ENCODE assay signal across 14 mouse cellular contexts in the genomic region with DNA sequence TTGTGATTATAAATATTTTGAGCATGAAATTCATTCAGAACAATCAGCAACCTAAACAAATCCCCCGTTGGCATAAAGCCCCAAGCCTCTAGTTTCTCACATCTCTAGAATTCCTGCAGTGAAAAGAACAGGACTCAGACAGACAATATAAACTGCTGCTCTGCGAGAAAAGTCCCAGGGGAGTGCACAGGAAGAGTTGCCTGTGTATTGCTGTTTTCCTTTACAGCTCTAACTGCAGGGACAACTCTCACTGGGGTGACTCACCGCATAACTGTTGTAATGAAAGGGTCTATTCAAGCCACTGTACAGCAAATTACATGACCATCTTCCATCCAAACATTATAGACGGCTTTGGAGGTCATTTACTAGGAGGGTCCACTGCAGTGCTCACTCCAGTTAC.
DNase-seq lines count a peak whose midpoint lies in the region; ATAC-seq and TF ChIP-seq lines count a peak whose summit lies in the region.
"Had no signal": no experiment of that assay in that cellular context is flagged by ENCODE, and none has a peak within 500 bp of the region (broad histone marks: within the 10 kb centered on the region; RNA-seq: fewer than 3 reads in every experiment).

No protein-coding gene starts in this region.

- WGBS in forebrain, embryonic 12.5 days = 30% methylated on average over 4 of the region's 4 CpGs
- 18% methylated on average over 4 of the region's 4 CpGs for WGBS in forebrain, embryonic 14.5 days

- TF ChIP-seq POLR2A in CH12.LX (IDR thresholded peaks at IDR 0.05; ENCODE audit: low read depth, low read length) = no peak

- no peaks in the 10 kb centered on the region for H3K9me3 ChIP-seq in forebrain, embryonic 12.5 days
- no peaks in the 10 kb centered on the region for H3K9me3 ChIP-seq in forebrain, embryonic 14.5 days (replicated peaks; ENCODE audit: control insufficient read depth, low read length)
- H3K9me3 ChIP-seq in CH12.LX (replicated peaks; ENCODE audit: low read length) = no peaks in the 10 kb centered on the region
- H3K9me3 ChIP-seq: forebrain, embryonic 13.5 days; liver, embryonic 15.5 days; midbrain, embryonic 12.5 days had no signal

- H3K27ac ChIP-seq in forebrain, embryonic 12.5 days = no peak overlapping the region
- H3K27ac ChIP-seq in forebrain, embryonic 14.5 days (ENCODE audit: low read depth, low read length) = no peak overlapping the region
- H3K27ac ChIP-seq in CH12.LX (ENCODE audit: insufficient read depth, low read depth) = no peak overlapping the region
- H3K27ac ChIP-seq: forebrain, embryonic 13.5 days; liver, embryonic 15.5 days; midbrain, embryonic 12.5 days had no signal

- TF ChIP-seq CTCF in CH12.LX (conservative IDR thresholded peaks at IDR 0.05 in 1 of 2, IDR thresholded peaks at IDR 0.05 in 1 of 2; ENCODE audit: low read depth in 2 of 2, low read length in 2 of 2) = no peak

- no peaks in the 10 kb centered on the region for H3K36me3 ChIP-seq in forebrain, embryonic 12.5 days (replicated peaks)
- H3K36me3 ChIP-seq in forebrain, embryonic 14.5 days (ENCODE audit: control insufficient read depth, insufficient read depth, low read length) = no peaks in the 10 kb centered on the region
- no peaks in the 10 kb centered on the region for H3K36me3 ChIP-seq in CH12.LX (replicated peaks in 1 of 2; ENCODE audit: control insufficient read depth in 1 of 2, insufficient read depth in 1 of 2, low read length in 1 of 2)
- H3K36me3 ChIP-seq: liver, embryonic 15.5 days; midbrain, embryonic 12.5 days had no signal

- peaks cover 30% of the 10 kb centered on the region for H3K4me1 ChIP-seq in forebrain, embryonic 12.5 days
- peaks cover 4% of the 10 kb centered on the region for H3K4me1 ChIP-seq in forebrain, embryonic 14.5 days (ENCODE audit: control insufficient read depth, insufficient read depth, low read length)
- H3K4me1 ChIP-seq in CH12.LX (ENCODE audit: control insufficient read depth in 1 of 2, insufficient read depth in 2 of 2) = peaks cover 0 to 4% of the 10 kb centered on the region in 2 experiments; a peak in 2 of 4 replicates
- H3K4me1 ChIP-seq: liver, embryonic 15.5 days had no signal

- in situ Hi-C loops in CH12.LX (cut with MboI; ENCODE audit: low pct_ligation_motif_present, low pct_unique_long_range_greater_than_20kb, low sequenced_read_pairs) = no loop called here

- dilution Hi-C loops in CH12.LX (cut with MboI; ENCODE audit: extremely low pct_ligation_motif_present, extremely low pct_unique_long_range_greater_than_20kb, low sequenced_read_pairs) = no loop called here

- TF ChIP-seq EP300 in CH12.LX (IDR thresholded peaks at IDR 0.05; ENCODE audit: low read length) = no peak

- H3K27me3 ChIP-seq in forebrain, embryonic 12.5 days = 0 out of 2 replicates have a peak, but pooled peaks cover 3% of the 10 kb centered on the region
- H3K27me3 ChIP-seq in forebrain, embryonic 14.5 days (replicated peaks; ENCODE audit: control insufficient read depth, insufficient read depth, low read length) = no peaks in the 10 kb centered on the region
- H3K27me3 ChIP-seq in CH12.LX (replicated peaks) = no peaks in the 10 kb centered on the region
- H3K27me3 ChIP-seq: liver, embryonic 15.5 days; midbrain, embryonic 12.5 days had no signal

- H3K4me3 ChIP-seq in forebrain, embryonic 12.5 days (replicated peaks) = no peak overlapping the region
- H3K4me3 ChIP-seq in forebrain, embryonic 14.5 days (ENCODE audit: low read depth, low read length) = no peak overlapping the region
- H3K4me3 ChIP-seq in CH12.LX (replicated peaks in 1 of 3; ENCODE audit: low read depth in 2 of 3, low read length in 2 of 3, poor library complexity in 1 of 3) = no peak overlapping the region
- H3K4me3 ChIP-seq: forebrain, embryonic 13.5 days; liver, embryonic 15.5 days; midbrain, embryonic 12.5 days had no signal

- H3K9ac ChIP-seq in forebrain, embryonic 12.5 days = no peak overlapping the region
- H3K9ac ChIP-seq in forebrain, embryonic 14.5 days (ENCODE audit: low read length) = no peak overlapping the region
- no peak overlapping the region; the same call in 1 of the 2 replicates for H3K9ac ChIP-seq in CH12.LX (ENCODE audit: insufficient read depth, low read depth)
- H3K9ac ChIP-seq: forebrain, embryonic 13.5 days; liver, embryonic 15.5 days; midbrain, embryonic 12.5 days had no signal

- H3K79me2 ChIP-seq in CH12.LX (replicated peaks; ENCODE audit: control insufficient read depth, extremely low read depth, insufficient read depth, poor library complexity, severe bottlenecking) = no peaks in the 10 kb centered on the region

- ATAC-seq in forebrain, embryonic 12.5 days (ENCODE audit: low FRiP score) = peak; percentile 28; the same call in 1 of the 2 replicates
- no peak; the same call in 1 of the 2 replicates for ATAC-seq in forebrain, embryonic 14.5 days
- no peak for ATAC-seq in megakaryocyte progenitor cell, adult 5-6 weeks (replicated peaks; ENCODE audit: poor library complexity)
- ATAC-seq: forebrain, embryonic 13.5 days had no signal

- DNase-seq in forebrain, embryonic 14.5 days (ENCODE audit: low spot score) = no peak
- DNase-seq in kidney, adult 11 months = peak; percentile 14
- DNase-seq in kidney, adult 18-20 months = no peak
- no peak for DNase-seq in CH12.LX (ENCODE audit: extremely low read depth)
- peak; percentile 52 for DNase-seq in kidney, postnatal 14 days
- DNase-seq in urinary bladder, postnatal 14 days (ENCODE audit: low spot score) = no peak
- DNase-seq: adrenal gland, postnatal 25 days; cerebellum, adult 18-20 months; right cerebral cortex, postnatal 25 days had no signal

- H3K4me2 ChIP-seq in forebrain, embryonic 12.5 days = no peak overlapping the region
- H3K4me2 ChIP-seq in forebrain, embryonic 14.5 days (ENCODE audit: low read length) = no peak overlapping the region
- H3K4me2 ChIP-seq in CH12.LX (ENCODE audit: insufficient read depth, low read depth, poor library complexity, severe bottlenecking) = peak overlapping the region; percentile 82; the same call in 1 of the 2 replicates
- H3K4me2 ChIP-seq: forebrain, embryonic 13.5 days; liver, embryonic 15.5 days; midbrain, embryonic 12.5 days had no signal

- TF ChIP-seq RAD21 in CH12.LX (IDR thresholded peaks at IDR 0.05; ENCODE audit: low read depth, low read length) = no peak

TF ChIP-seq in CH12.LX, 34 proteins besides CTCF, POLR2A, EP300 and RAD21:
- TF ChIP-seq MAFK (IDR thresholded peaks at IDR 0.05; ENCODE audit: insufficient replicate concordance, low read length) (no peak), JUN (IDR thresholded peaks at IDR 0.05; ENCODE audit: insufficient read depth, low read depth, low read length) (no peak), KAT2A (IDR thresholded peaks at IDR 0.05; ENCODE audit: insufficient replicate concordance, low read length) (no peak), MEF2A (IDR thresholded peaks at IDR 0.05; ENCODE audit: borderline replicate concordance, low read depth, low read length) (no peak), UBTF (IDR thresholded peaks at IDR 0.05; ENCODE audit: low read depth, low read length) (no peak), ZKSCAN1 (IDR thresholded peaks at IDR 0.05; ENCODE audit: borderline replicate concordance, low read depth, low read length) (no peak), NELFE (IDR thresholded peaks at IDR 0.05; ENCODE audit: low read depth, low read length) (no peak), SMC3 (IDR thresholded peaks at IDR 0.05; ENCODE audit: low read depth, low read length) (no peak), JUND (conservative IDR thresholded peaks at IDR 0.05; ENCODE audit: low read depth, low read length) (no peak), MXI1 (IDR thresholded peaks at IDR 0.05; ENCODE audit: low read depth, low read length) (no peak), PAX5 (IDR thresholded peaks at IDR 0.05; ENCODE audit: low read length) (no peak), MAZ (IDR thresholded peaks at IDR 0.05; ENCODE audit: low read depth, low read length) (no peak), MYC (IDR thresholded peaks at IDR 0.05; ENCODE audit: low read depth, low read length) (no peak), ZNF384 (IDR thresholded peaks at IDR 0.05; ENCODE audit: low read depth, low read length) (no peak), CHD2 (IDR thresholded peaks at IDR 0.05; ENCODE audit: low read length) (no peak), ZC3H11A (IDR thresholded peaks at IDR 0.05; ENCODE audit: low read depth, low read length) (no peak), MAX (IDR thresholded peaks at IDR 0.05; ENCODE audit: low read length) (no peak), USF2 (conservative IDR thresholded peaks at IDR 0.05; ENCODE audit: low read depth, low read length) (no peak), TCF12 (IDR thresholded peaks at IDR 0.05; ENCODE audit: low read depth, low read length) (no peak)

Comparison
In these comparisons a context has a peak if more than half of its experiments do, and no peak if none do; other contexts are left out.
1. DNase-seq: peak in kidney, adult 11 months (single experiment) and kidney, postnatal 14 days (single experiment); none in forebrain, embryonic 14.5 days (single experiment), kidney, adult 18-20 months (single experiment), CH12.LX (single experiment) and urinary bladder, postnatal 14 days (single experiment).